Mouse (Mus musculus) layer of hippocampus, adult 9-11 months (tissue): Measurements from ENCODE around the gene Zfand4.

Experiments used
- DNase-seq: peaks from one replicate; pipeline ENCODE4 v3.0.0; 2022

Gene Zfand4

DNA sequence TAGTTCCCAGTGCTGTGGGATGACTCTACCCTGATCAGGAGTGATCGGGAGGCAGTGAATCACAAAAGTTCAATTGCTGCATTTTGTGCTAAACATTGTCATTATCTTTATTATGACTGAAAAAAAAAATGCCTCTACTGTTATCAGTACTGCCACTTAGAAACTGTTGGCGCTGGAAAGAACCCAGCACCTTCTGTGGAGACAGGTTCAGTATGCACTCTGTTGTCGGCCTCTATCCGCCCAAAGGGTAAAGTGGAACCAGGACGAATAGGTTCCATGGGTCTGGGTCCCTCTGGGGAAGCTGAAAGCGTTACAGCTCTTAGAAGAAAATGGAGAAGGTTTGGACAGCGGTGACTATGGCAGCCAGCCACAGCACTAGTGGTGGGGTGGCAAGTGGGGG is 114.9 kb downstream of the Zfand4 start:
- no peak for DNase-seq
